Mouse (Mus musculus) stomach, postnatal 0 days (tissue): Measurements from ENCODE around the gene Nuak1.

ENCODE experiments used
- CTCF ChIP-seq: IDR thresholded peaks from 2 replicates; pipeline ENCODE4 v1.5.1; 2016; ENCODE audit warnings: antibody characterized with exemption, low read depth, mild to moderate bottlenecking, moderate library complexity
- EP300 ChIP-seq: optimal IDR thresholded peaks from 2 replicates; pipeline ENCODE3; 2016; ENCODE audit warnings: antibody characterized with exemption

GRCm38 (mm10) chr10:84458094-84458493 lies 17.7 kb upstream of the Nuak1 start:
- TF ChIP-seq EP300 (no peak), CTCF (no peak)
